Mouse (Mus musculus): Measurements from ENCODE around the gene Rpl4. TPM values are rescaled to one million over a fixed set of nuclear protein-coding genes. Genes with fewer than 3 reads are reported as not detected.

Gene Rpl4
- total RNA-seq, 2 experiments from 2014 or later: 485 to 487 TPM

DNA sequence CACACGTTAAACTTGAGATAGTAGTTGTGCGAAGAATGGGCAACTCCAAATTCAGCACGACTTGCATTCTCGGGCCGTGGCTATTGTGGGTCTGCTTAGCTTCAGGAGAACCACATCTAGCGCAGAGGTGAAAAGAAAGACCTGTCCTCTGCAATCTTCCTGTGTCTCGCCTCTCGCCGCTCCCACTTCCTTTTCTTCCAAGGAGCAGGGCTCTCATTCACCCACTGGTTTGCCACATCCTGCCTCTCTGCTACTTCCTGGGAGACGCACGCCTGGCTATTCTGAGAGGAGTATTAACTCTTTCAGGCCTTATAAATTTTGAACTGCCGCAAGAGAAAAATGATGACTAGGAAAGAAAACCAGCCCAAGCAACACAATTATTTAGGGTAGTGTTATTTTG is 54.6 kb downstream of the Rpl4 start:
- DNase-seq (ENCODE audit: low spot score in 2 of 2): peak in 1 of 2 experiments; percentile 20
- intact Hi-C loops (cut with DNase I): no loop called here

Small RNAs within 50 kb of the gene (microRNA-seq; reads per million reads assigned to microRNA genes)
- 0 reads per million in 2 experiments for gene Gm24106

Other genes starting within 250 kb of the Rpl4 start
- 1 to 10 TPM; 1.4 to 2.2 TPM for gene Smad6, start 151.3 kb upstream of the Rpl4 start, total RNA-seq (2021)
- not detected for gene Lctl, start 56.2 kb upstream of the Rpl4 start, total RNA-seq (2021)
- 1 to 10 TPM; 2.5 to 4.6 TPM for gene Zwilch, start 271 bp upstream of the Rpl4 start, total RNA-seq (2021)
- 10 to 100 TPM; 21.5 to 22.7 TPM for gene Snapc5, start 5.9 kb downstream of the Rpl4 start, total RNA-seq (2021)
- 1 to 10 TPM; 2.1 to 4.6 TPM for gene Uchl4, start 61.8 kb downstream of the Rpl4 start, total RNA-seq (2021)
- gene Map2k1, start 80.3 kb downstream of the Rpl4 start, total RNA-seq (2021): 100 to 1,000 TPM; 286 to 290 TPM
- gene Tipin, start 108.2 kb downstream of the Rpl4 start, total RNA-seq (2021): 10 to 100 TPM; 14.9 to 16.7 TPM
- 10 to 100 TPM; 27.7 to 31.1 TPM for gene Dis3l, start 167.9 kb downstream of the Rpl4 start, total RNA-seq (2021)
- 10 to 100 TPM; 12.9 to 15.2 TPM for gene Megf11, start 212.3 kb downstream of the Rpl4 start, total RNA-seq (2021)

All from left cerebral cortex, postnatal 25 days (tissue).